Mouse (Mus musculus) adrenal gland, adult 18-20 months (tissue): Measurements from ENCODE around the gene AU015836. TPM values are rescaled to one million over a fixed set of nuclear protein-coding genes. Genes with fewer than 3 reads are reported as not detected.
"Not testable (repeated sequence)": the region's sequence is repeated elsewhere in the genome, so short reads cannot be mapped to it uniquely, and the experiment has no call there.

Source experiments
- DNase-seq, 2 experiments: peaks; one replicate each; pipeline ENCODE4 v3.0.0; 2021 to 2022; ENCODE audit warnings: low spot score in 2 of 2
- long read RNA-seq, 2 experiments: library from polyadenylated mRNA; stranded (forward); transcript quantifications; one replicate each; pipeline ENCODE4 v2.0.0; 2021
- total RNA-seq, 2 experiments: library from RNA; stranded (reverse); gene quantifications; 1 replicate in 1 of 2; 2 replicates in 1 of 2; pipeline ENCODE4 v1.2.3; 2021

AU015836 gene
- total RNA-seq, result not detected
- long read RNA-seq, experiment 1, result 0 reads
- long read RNA-seq, experiment 2, result 0 reads

- DNase-seq, result no peak
These were observed at the start of gene AU015836 for GRCm38 (mm10) chrX:93968444-93968843. AU015836 (plus strand) TSS chrX:93968659.

- no peak for DNase-seq
These were observed 49.4 kb upstream of the AU015836 start for GRCm38 (mm10) chrX:93919017-93919416.

- DNase-seq, result no peak
These were observed 40.1 kb upstream of the AU015836 start for GRCm38 (mm10) chrX:93928379-93928778.

- DNase-seq, result no peak
These were observed 39.7 kb upstream of the AU015836 start for GRCm38 (mm10) chrX:93928794-93929193.

- no peak for DNase-seq
These were observed 36.8 kb upstream of the AU015836 start for GRCm38 (mm10) chrX:93931694-93932093.

GRCm38 (mm10) chrX:93956727-93957126 is 11.7 kb upstream of the AU015836 start:
- DNase-seq, result no peak

GRCm38 (mm10) chrX:93958502-93958901 is 10.0 kb upstream of the AU015836 start:
- no peak for DNase-seq

- no peak for DNase-seq
These were observed 11.9 kb downstream of the AU015836 start for GRCm38 (mm10) chrX:93980341-93980740.

- no peak for DNase-seq
These were observed 13.7 kb downstream of the AU015836 start for GRCm38 (mm10) chrX:93982193-93982592.

- not testable (repeated sequence) for DNase-seq
These were observed 16.6 kb downstream of the AU015836 start for GRCm38 (mm10) chrX:93985096-93985495.

- peak in 1 of 2 experiments; percentile 2 for DNase-seq
These were observed 38.5 kb downstream of the AU015836 start for GRCm38 (mm10) chrX:94006991-94007390.

GRCm38 (mm10) chrX:94009442-94009841 is 41.0 kb downstream of the AU015836 start:
- no peak for DNase-seq

- no peak for DNase-seq
These were observed 43.3 kb downstream of the AU015836 start for GRCm38 (mm10) chrX:94011656-94012173.

GRCm38 (mm10) chrX:94012479-94013167 is 44.2 kb downstream of the AU015836 start:
- no peak for DNase-seq

- DNase-seq, result no peak
These were observed 48.4 kb downstream of the AU015836 start for GRCm38 (mm10) chrX:94016891-94017290.

GRCm38 (mm10) chrX:94022264-94022874 is 53.9 kb downstream of the AU015836 start:
- DNase-seq, result no peak

Other genes with a start within 250 kb of the AU015836 start
- 10 to 100 TPM; 10.3 to 10.8 TPM for gene Pdk3, start 136.5 kb upstream of the AU015836 start, total RNA-seq
- 10 to 100 TPM; 28.0 to 29.3 TPM for gene Zfx, start 155.0 kb downstream of the AU015836 start, total RNA-seq
- gene Eif2s3x, start 244.2 kb downstream of the AU015836 start, total RNA-seq, result 100 to 1,000 TPM; 138 to 199 TPM